Mouse (Mus musculus): Measurements from ENCODE around the gene Itpa.

DNA sequence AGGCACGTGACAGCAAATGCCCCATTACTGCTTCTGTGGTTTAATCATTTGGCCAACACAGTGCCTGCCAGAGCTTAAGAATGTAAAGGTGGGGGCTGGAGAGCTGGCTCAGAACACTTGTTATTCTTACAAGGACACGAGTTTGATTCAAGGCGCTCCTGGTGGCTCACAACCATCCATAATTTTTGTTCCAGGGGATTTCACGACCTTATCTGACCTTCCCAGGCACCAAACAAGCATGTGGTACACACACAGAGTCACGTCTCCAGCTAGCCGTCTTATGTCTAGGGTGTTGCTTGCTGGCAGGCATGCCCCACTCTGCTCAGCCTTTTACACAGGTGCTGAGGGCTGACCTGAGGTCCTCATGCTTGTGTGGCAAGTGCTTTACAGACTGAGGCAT, 50.5 kb downstream of the Itpa start:
- TF ChIP-seq CTCF (IDR thresholded peaks at IDR 0.05; ENCODE audit: low read depth) = no peak
- TF ChIP-seq EP300 (IDR thresholded peaks at IDR 0.05; ENCODE audit: low read depth) = no peak

All from liver, postnatal 0 days (tissue).